Mouse (Mus musculus) heart, postnatal 0 days (tissue): ENCODE measurements at regions not wholly inside any gene's neighbourhood (a gene's known extent, or its start where the extent isn't known, plus 50 kb on each side); places are given as distances from the start of the nearest gene placed in this dataset.

Experiments
- CTCF ChIP-seq: IDR thresholded peaks from 2 replicates; pipeline ENCODE4 v1.5.1; 2016; ENCODE audit warnings: antibody characterized with exemption, control low read depth, low read depth
- EP300 ChIP-seq: IDR thresholded peaks from 2 replicates; pipeline ENCODE4 v1.6.1; 2016; ENCODE audit warnings: antibody characterized with exemption, low read depth

- TF ChIP-seq CTCF (no peak), EP300 (no peak)
Measured at GRCm38 (mm10) chr2:117906509-117906908, 205.2 kb upstream of the Thbs1 start.
